Mouse (Mus musculus): Measurements from ENCODE around the gene Elovl6.

DNA sequence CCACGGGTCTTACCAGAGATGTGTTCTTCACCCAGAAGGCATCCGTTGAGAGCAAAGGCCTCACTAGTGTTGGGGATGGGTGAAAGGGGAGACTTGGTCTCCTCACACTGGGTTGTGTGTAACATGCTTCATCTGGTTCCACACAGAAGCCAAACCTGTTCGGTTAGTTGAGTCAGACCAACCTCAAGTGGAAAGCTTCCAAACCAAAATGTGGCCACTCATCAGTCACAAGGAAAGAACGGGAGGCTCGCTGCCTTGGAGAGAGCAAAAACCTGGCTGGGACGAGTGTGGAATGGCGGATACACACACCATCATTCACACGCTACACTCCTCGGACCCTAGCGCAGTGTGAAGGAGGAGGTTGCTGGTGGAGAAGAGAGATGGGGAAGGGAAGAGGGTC is 22.4 kb upstream of the Elovl6 start:
- TF ChIP-seq TAL1 (IDR thresholded peaks at IDR 0.05; ENCODE audit: low read length) (no peak), GATA1 (IDR thresholded peaks at IDR 0.05; ENCODE audit: low read length) (no peak)

Measured in erythroblast, embryonic 14.5 days (primary cell).